Mouse (Mus musculus) cortical plate, adult 2 months (tissue): Measurements from ENCODE around the gene Map2.

Experiments used
- CTCF ChIP-seq: fragments of 200-500 bp; IDR thresholded peaks from 2 replicates; pipeline ENCODE4 v1.5.1; 2011; ENCODE audit warnings: mild to moderate bottlenecking, control low read depth, low read length; ENCODE audit not compliant: insufficient read depth; ENCODE audit errors: extremely low read depth
- POLR2A ChIP-seq: fragments of 200-500 bp; IDR thresholded peaks from 2 replicates; pipeline ENCODE4 v1.6.1; 2011; ENCODE audit warnings: mild to moderate bottlenecking, low read length, control low read depth; ENCODE audit not compliant: insufficient read depth; ENCODE audit errors: extremely low read depth

DNA sequence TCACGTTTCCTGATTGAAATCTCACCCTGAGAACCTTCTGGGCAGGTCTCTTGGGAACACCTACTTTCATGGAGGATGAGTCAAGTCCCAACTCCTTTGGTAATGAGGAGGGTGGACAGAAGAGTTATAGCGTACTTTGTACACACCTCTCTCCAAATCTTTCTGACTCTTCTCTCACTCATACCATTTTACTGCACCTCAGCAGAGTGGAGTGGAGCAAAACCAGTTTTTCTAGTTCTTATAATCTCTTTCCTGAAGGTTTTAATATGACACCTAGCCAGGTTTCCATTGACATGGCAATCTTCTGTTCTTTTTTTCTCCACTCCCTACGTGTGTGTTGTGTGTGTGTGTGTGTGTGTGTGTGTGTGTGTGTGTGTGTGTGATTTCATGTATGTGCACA lies 29.9 kb upstream of the Map2 start:
- no peak for TF ChIP-seq CTCF
- TF ChIP-seq POLR2A = no peak
